Mouse (Mus musculus): ENCODE results near the gene Calr. TPM values are rescaled to one million over a fixed set of nuclear protein-coding genes. Genes with fewer than 3 reads are reported as not detected.

Gene Calr
- polyA plus RNA-seq, 1 experiment = 116 TPM

DNA sequence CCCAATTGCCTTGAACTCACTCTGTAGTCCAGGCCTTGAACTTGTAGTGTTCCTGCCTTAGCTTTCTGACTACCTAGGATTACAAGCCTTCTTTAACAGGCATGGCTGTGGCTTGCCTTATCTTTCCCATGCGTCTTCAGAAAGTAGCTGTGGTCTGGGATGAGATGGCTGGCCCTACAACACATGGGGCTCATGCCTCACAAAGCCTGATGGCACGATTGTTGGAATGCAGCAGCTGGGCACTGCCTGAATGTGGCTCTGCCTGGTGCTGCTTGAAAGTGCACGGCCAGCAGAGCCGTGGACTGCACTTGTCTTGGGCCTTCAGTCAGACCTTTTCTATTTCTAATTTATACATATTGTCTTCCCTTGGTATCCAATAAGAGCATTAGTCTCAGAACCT lies 38.0 kb upstream of the Calr start:
- Histone ChIP-seq H3K4me1 (ENCODE audit: control insufficient read depth, insufficient read depth, insufficient read length) (no peaks in the 10 kb centered on the region), H3K4me3 (ENCODE audit: extremely low read depth, insufficient read depth, insufficient read length) (no peak overlapping the region), H3K36me3 (ENCODE audit: control insufficient read depth, insufficient read depth, low read length) (0 out of 2 replicates have a peak, but pooled peaks cover 3% of the 10 kb centered on the region), H3K27ac (ENCODE audit: insufficient read depth, low read length) (no peak overlapping the region), H3K27me3 (ENCODE audit: control insufficient read depth, insufficient read depth, low read length) (no peaks in the 10 kb centered on the region)
- no peak for TF ChIP-seq POLR2A (IDR thresholded peaks at IDR 0.05; ENCODE audit: low read depth, low read length)
- no peak for TF ChIP-seq CTCF (IDR thresholded peaks at IDR 0.05; ENCODE audit: extremely low read depth, insufficient read depth, insufficient read length, insufficient replicate concordance)
- 87% methylated on average over 4 of the region's 4 CpGs for WGBS
- DNase-seq (ENCODE audit: low read depth in 1 of 2, low spot score in 2 of 2) = no peak

DNA sequence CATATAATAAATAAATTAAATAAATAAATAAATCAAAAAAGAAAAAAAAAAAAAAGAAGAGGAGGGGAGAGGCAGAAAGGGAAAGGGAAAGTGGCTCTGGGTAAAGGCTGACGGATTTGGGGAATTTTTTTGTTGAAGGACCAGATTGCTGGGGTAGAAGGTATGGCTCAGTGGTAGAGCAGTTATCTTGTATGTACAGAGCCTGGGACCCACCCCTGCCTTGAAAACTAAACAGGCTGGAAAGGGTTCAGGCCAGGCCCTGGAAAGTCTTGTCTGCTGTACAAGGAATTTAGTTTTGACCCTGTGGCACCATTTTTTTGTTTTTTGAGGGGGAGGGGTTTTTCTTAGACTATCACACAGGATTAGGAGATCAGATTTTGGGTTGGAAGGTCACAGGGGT lies 32.2 kb upstream of the Calr start:
- Histone ChIP-seq H3K27ac (ENCODE audit: insufficient read depth, low read length) (no peak overlapping the region), H3K4me3 (ENCODE audit: extremely low read depth, insufficient read depth, insufficient read length) (no peak overlapping the region), H3K27me3 (ENCODE audit: control insufficient read depth, insufficient read depth, low read length) (no peaks in the 10 kb centered on the region), H3K36me3 (ENCODE audit: control insufficient read depth, insufficient read depth, low read length) (no peaks in the 10 kb centered on the region), H3K4me1 (ENCODE audit: control insufficient read depth, insufficient read depth, insufficient read length) (no peaks in the 10 kb centered on the region)
- no peak for DNase-seq (ENCODE audit: low read depth in 1 of 2, low spot score in 2 of 2)
- TF ChIP-seq CTCF (IDR thresholded peaks at IDR 0.05; ENCODE audit: extremely low read depth, insufficient read depth, insufficient read length, insufficient replicate concordance) = no peak
- no peak for TF ChIP-seq POLR2A (IDR thresholded peaks at IDR 0.05; ENCODE audit: low read depth, low read length)
- 86% methylated on average over 1 of the region's 1 CpGs for WGBS

- peaks cover 5% of the 10 kb centered on the region for H3K4me1 ChIP-seq (ENCODE audit: control insufficient read depth, insufficient read depth, insufficient read length)
- no peak for DNase-seq (ENCODE audit: low read depth in 1 of 2, low spot score in 2 of 2)
- WGBS = 91% methylated on average over 3 of the region's 3 CpGs
- H3K27me3 ChIP-seq (ENCODE audit: control insufficient read depth, insufficient read depth, low read length) = no peaks in the 10 kb centered on the region
- no peaks in the 10 kb centered on the region for H3K36me3 ChIP-seq (ENCODE audit: control insufficient read depth, insufficient read depth, low read length)
- no peak for TF ChIP-seq CTCF (IDR thresholded peaks at IDR 0.05; ENCODE audit: extremely low read depth, insufficient read depth, insufficient read length, insufficient replicate concordance)
- no peak for TF ChIP-seq POLR2A (IDR thresholded peaks at IDR 0.05; ENCODE audit: low read depth, low read length)
- no peak overlapping the region for H3K27ac ChIP-seq (ENCODE audit: insufficient read depth, low read length)
- H3K4me3 ChIP-seq (ENCODE audit: extremely low read depth, insufficient read depth, insufficient read length) = no peak overlapping the region
Measured at GRCm38 (mm10) chr8:84877297-84878035, 30.7 kb upstream of the Calr start.

DNA sequence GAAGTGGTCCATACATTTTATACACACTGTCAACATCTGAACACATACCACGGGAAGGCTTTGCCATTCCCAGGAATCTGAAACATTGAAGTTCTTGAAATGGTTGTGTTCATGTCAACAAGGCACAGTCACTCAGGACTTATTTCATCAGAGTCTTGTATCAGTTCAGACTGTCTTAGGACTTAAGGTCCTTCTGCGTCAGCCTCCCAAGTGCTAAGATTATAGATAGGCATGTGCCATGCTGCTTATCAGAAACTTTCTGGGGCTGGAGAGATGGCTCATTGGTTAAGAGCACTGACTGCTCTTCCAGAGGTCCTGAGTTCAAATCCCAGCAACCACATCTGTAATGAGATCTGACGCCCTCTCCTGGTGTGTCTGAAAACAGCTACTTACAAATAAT lies 27.6 kb upstream of the Calr start:
- TF ChIP-seq POLR2A (IDR thresholded peaks at IDR 0.05; ENCODE audit: low read depth, low read length) (no peak), CTCF (IDR thresholded peaks at IDR 0.05; ENCODE audit: extremely low read depth, insufficient read depth, insufficient read length, insufficient replicate concordance) (no peak)
- H3K27ac ChIP-seq (ENCODE audit: insufficient read depth, low read length) = no peak overlapping the region
- no peaks in the 10 kb centered on the region for H3K36me3 ChIP-seq (ENCODE audit: control insufficient read depth, insufficient read depth, low read length)
- WGBS = 87% methylated on average over 3 of the region's 3 CpGs
- no peak for DNase-seq (ENCODE audit: low read depth in 1 of 2, low spot score in 2 of 2)
- no peak overlapping the region for H3K4me3 ChIP-seq (ENCODE audit: extremely low read depth, insufficient read depth, insufficient read length)
- no peaks in the 10 kb centered on the region for H3K27me3 ChIP-seq (ENCODE audit: control insufficient read depth, insufficient read depth, low read length)
- peaks cover 10% of the 10 kb centered on the region for H3K4me1 ChIP-seq (ENCODE audit: control insufficient read depth, insufficient read depth, insufficient read length)

DNA sequence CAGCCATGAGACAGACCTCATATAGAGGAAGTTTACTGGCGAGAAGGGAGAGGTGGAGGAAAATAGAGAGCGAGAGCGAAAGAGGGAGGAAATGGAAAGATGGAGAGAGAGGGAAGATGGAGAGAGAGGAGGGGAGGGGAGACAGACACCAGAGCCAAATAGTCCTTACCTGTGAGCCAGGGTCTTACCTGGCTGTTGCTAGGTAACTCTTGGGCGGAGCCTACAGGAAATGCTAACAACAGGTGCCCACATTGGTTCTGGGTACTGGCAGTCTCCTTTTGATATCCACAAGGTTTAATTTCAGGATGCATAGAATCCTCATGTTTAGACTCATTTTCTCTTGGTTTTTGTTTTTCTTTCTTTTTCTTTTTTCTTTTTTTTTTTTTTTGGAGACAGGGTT lies 26.3 kb upstream of the Calr start:
- peaks cover 2% of the 10 kb centered on the region for H3K36me3 ChIP-seq (ENCODE audit: control insufficient read depth, insufficient read depth, low read length)
- H3K27me3 ChIP-seq (ENCODE audit: control insufficient read depth, insufficient read depth, low read length) = no peaks in the 10 kb centered on the region
- DNase-seq (ENCODE audit: low read depth in 1 of 2, low spot score in 2 of 2) = no peak
- H3K4me1 ChIP-seq (ENCODE audit: control insufficient read depth, insufficient read depth, insufficient read length) = peaks cover 10% of the 10 kb centered on the region
- TF ChIP-seq CTCF (IDR thresholded peaks at IDR 0.05; ENCODE audit: extremely low read depth, insufficient read depth, insufficient read length, insufficient replicate concordance) (no peak), POLR2A (IDR thresholded peaks at IDR 0.05; ENCODE audit: low read depth, low read length) (no peak)
- no peak overlapping the region for H3K4me3 ChIP-seq (ENCODE audit: extremely low read depth, insufficient read depth, insufficient read length)
- no peak overlapping the region for H3K27ac ChIP-seq (ENCODE audit: insufficient read depth, low read length)
- WGBS = 77% methylated on average over 4 of the region's 4 CpGs

- Histone ChIP-seq H3K27ac (ENCODE audit: insufficient read depth, low read length) (no peak overlapping the region), H3K36me3 (ENCODE audit: control insufficient read depth, insufficient read depth, low read length) (peaks cover 7% of the 10 kb centered on the region)
- DNase-seq (ENCODE audit: low read depth in 1 of 2, low spot score in 2 of 2) = peak in 1 of 2 experiments; percentile 12
Measured at GRCm38 (mm10) chr8:84872309-84872965, 25.7 kb upstream of the Calr start.

More at GRCm38 (mm10) chr8:84872309-84872965, 25.7 kb upstream of the Calr start:
- H3K4me3 ChIP-seq (ENCODE audit: extremely low read depth, insufficient read depth, insufficient read length) = peak overlapping the region; percentile 66
- WGBS = 2% methylated on average over 53 of the region's 54 CpGs
- peaks cover 10% of the 10 kb centered on the region for H3K4me1 ChIP-seq (ENCODE audit: control insufficient read depth, insufficient read depth, insufficient read length)
- H3K27me3 ChIP-seq (ENCODE audit: control insufficient read depth, insufficient read depth, low read length) = no peaks in the 10 kb centered on the region
- no peak for TF ChIP-seq POLR2A (IDR thresholded peaks at IDR 0.05; ENCODE audit: low read depth, low read length)
- TF ChIP-seq CTCF (IDR thresholded peaks at IDR 0.05; ENCODE audit: extremely low read depth, insufficient read depth, insufficient read length, insufficient replicate concordance) = no peak
